Mouse (Mus musculus) midbrain, embryonic 11.5 days (tissue): Measurements from ENCODE around the gene Def6. TPM values are rescaled to one million over a fixed set of nuclear protein-coding genes. Genes with fewer than 3 reads are reported as not detected.

ENCODE experiments used
- ATAC-seq: fragments of 200-750 bp; cut with Nextera tagmentation; 2 replicates; pipeline ENCODE4 v1.8.0; 2017; ENCODE audit warnings: moderate TSS enrichment, moderate library complexity; ENCODE audit not compliant: low FRiP score
- DNase-seq: peaks from one replicate; pipeline ENCODE4 v3.0.0; 2015; ENCODE audit warnings: low spot score; ENCODE audit errors: missing footprints
- H3K27ac ChIP-seq: fragments of 300-500 bp; sonication (generic); 2 replicates; pipeline ENCODE4 v1.5.1; 2014; ENCODE audit warnings: low read depth, low read length
- H3K27me3 ChIP-seq: fragments of 300-500 bp; sonication (generic); 2 replicates; pipeline ENCODE4 v1.6.1; 2014; ENCODE audit warnings: mild to moderate bottlenecking, low read length, moderate library complexity, mixed read lengths; ENCODE audit not compliant: control insufficient read depth, insufficient read depth
- H3K36me3 ChIP-seq: fragments of 300-500 bp; sonication (generic); 2 replicates; pipeline ENCODE4 v1.6.1; 2014; ENCODE audit warnings: mild to moderate bottlenecking, low read length, moderate library complexity, mixed read lengths; ENCODE audit not compliant: control insufficient read depth, insufficient read depth
- H3K4me1 ChIP-seq: fragments of 300-500 bp; sonication (generic); 2 replicates; pipeline ENCODE4 v1.6.1; 2014; ENCODE audit warnings: low read length; ENCODE audit not compliant: control insufficient read depth, insufficient read depth
- H3K4me2 ChIP-seq: fragments of 300-500 bp; sonication (generic); 2 replicates; pipeline ENCODE4 v1.6.1; 2014; ENCODE audit warnings: mild to moderate bottlenecking, moderate library complexity
- H3K4me3 ChIP-seq: fragments of 300-500 bp; sonication (generic); 2 replicates; pipeline ENCODE4 v1.5.1; 2014; ENCODE audit warnings: low read depth, low read length
- H3K9ac ChIP-seq: fragments of 300-500 bp; sonication (generic); 2 replicates; pipeline ENCODE4 v1.6.1; 2014; ENCODE audit warnings: low read length
- H3K9me3 ChIP-seq: fragments of 300-500 bp; sonication (generic); 2 replicates; pipeline ENCODE4 v1.6.1; 2016; ENCODE audit warnings: low read length; ENCODE audit not compliant: control insufficient read depth
- WGBS: fragments of 180-500 bp; shearing (Covaris S2); extraction: QIAGEN DNeasy Blood & Tissue Kit; methylation state at CpG from one replicate; pipeline ENCODE4 v1.1.7; 2014; 5-methylcytosine and 5-hydroxymethylcytosine counted together
- polyA plus RNA-seq: library from polyadenylated mRNA; unstranded; fragments of >200 nt; fragmentation: Nextera tagmentation; extraction: Ambion mirVana; gene quantifications from 2 replicates; pipeline ENCODE4 v1.2.1, GENCODE M21; 2014

Gene Def6
- polyA plus RNA-seq, 1 experiment from 2014 or later, result 1.7 TPM

GRCm38 (mm10) chr17:28271537-28272266 is 64.1 kb downstream of the Def6 start:
- no peak overlapping the region for H3K9ac ChIP-seq
- no peak for DNase-seq
- no peak for ATAC-seq
- no peak overlapping the region for H3K4me3 ChIP-seq
- no peaks in the 10 kb centered on the region for H3K27me3 ChIP-seq
- H3K27ac ChIP-seq, result no peak overlapping the region
- no peaks in the 10 kb centered on the region for H3K4me1 ChIP-seq
- H3K9me3 ChIP-seq, result no peaks in the 10 kb centered on the region
- no peaks in the 10 kb centered on the region for H3K36me3 ChIP-seq
- 78% methylated on average over 12 of the region's 12 CpGs for WGBS
- H3K4me2 ChIP-seq, result no peak overlapping the region

GRCm38 (mm10) chr17:28272281-28272680 is 64.7 kb downstream of the Def6 start:
- Histone ChIP-seq H3K9ac (no peak overlapping the region), H3K4me3 (no peak overlapping the region), H3K4me2 (no peak overlapping the region), H3K27ac (no peak overlapping the region), H3K9me3 (no peaks in the 10 kb centered on the region), H3K36me3 (no peaks in the 10 kb centered on the region), H3K27me3 (no peaks in the 10 kb centered on the region), H3K4me1 (no peaks in the 10 kb centered on the region)
- no peak for ATAC-seq
- WGBS, result 88% methylated on average over 9 of the region's 9 CpGs
- no peak for DNase-seq

- no peak overlapping the region for H3K9ac ChIP-seq
- no peaks in the 10 kb centered on the region for H3K27me3 ChIP-seq
- no peak for DNase-seq
- no peaks in the 10 kb centered on the region for H3K9me3 ChIP-seq
- 84% methylated on average over 6 of the region's 6 CpGs for WGBS
- no peak overlapping the region for H3K4me3 ChIP-seq
- ATAC-seq, result no peak
- H3K27ac ChIP-seq, result no peak overlapping the region
- no peaks in the 10 kb centered on the region for H3K36me3 ChIP-seq
- no peak overlapping the region for H3K4me2 ChIP-seq
- H3K4me1 ChIP-seq, result no peaks in the 10 kb centered on the region
Measured at GRCm38 (mm10) chr17:28272837-28273236, 65.3 kb downstream of the Def6 start.

GRCm38 (mm10) chr17:28274739-28275138 is 67.2 kb downstream of the Def6 start:
- 87% methylated on average over 3 of the region's 3 CpGs for WGBS

GRCm38 (mm10) chr17:28277226-28277625 is 69.6 kb downstream of the Def6 start:
- ATAC-seq (no peak), DNase-seq (no peak)
- no peak overlapping the region for H3K4me2 ChIP-seq
- no peaks in the 10 kb centered on the region for H3K27me3 ChIP-seq
- H3K27ac ChIP-seq, result no peak overlapping the region
- whole genome bisulfite sequencing, result 74% methylated on average over 14 of the region's 14 CpGs
- no peaks in the 10 kb centered on the region for H3K36me3 ChIP-seq
- H3K9me3 ChIP-seq, result no peaks in the 10 kb centered on the region
- peaks cover 3% of the 10 kb centered on the region; the same call in 1 of the 2 replicates for H3K4me1 ChIP-seq
- H3K4me3 ChIP-seq, result no peak overlapping the region
- no peak overlapping the region for H3K9ac ChIP-seq

More at GRCm38 (mm10) chr17:28274739-28275138, 67.2 kb downstream of the Def6 start:
- Histone ChIP-seq H3K9ac (no peak overlapping the region), H3K4me1 (no peaks in the 10 kb centered on the region), H3K36me3 (no peaks in the 10 kb centered on the region), H3K27ac (no peak overlapping the region), H3K9me3 (no peaks in the 10 kb centered on the region), H3K27me3 (no peaks in the 10 kb centered on the region), H3K4me2 (no peak overlapping the region), H3K4me3 (no peak overlapping the region)
- no peak for ATAC-seq
- no peak for DNase-seq

- ATAC-seq (no peak), DNase-seq (no peak)
- no peak overlapping the region for H3K4me2 ChIP-seq
- peaks cover 3% of the 10 kb centered on the region; the same call in 1 of the 2 replicates for H3K4me1 ChIP-seq
- H3K36me3 ChIP-seq, result no peaks in the 10 kb centered on the region
- no peak overlapping the region for H3K9ac ChIP-seq
- H3K9me3 ChIP-seq, result no peaks in the 10 kb centered on the region
- H3K4me3 ChIP-seq, result no peak overlapping the region
- H3K27me3 ChIP-seq, result no peaks in the 10 kb centered on the region
- no peak overlapping the region for H3K27ac ChIP-seq
- 72% methylated on average over 10 of the region's 10 CpGs for WGBS
Measured at GRCm38 (mm10) chr17:28277721-28278120, 70.1 kb downstream of the Def6 start.

GRCm38 (mm10) chr17:28278156-28278555 is 70.6 kb downstream of the Def6 start:
- no peak overlapping the region for H3K4me2 ChIP-seq
- ATAC-seq (no peak), DNase-seq (no peak)
- H3K9me3 ChIP-seq, result no peaks in the 10 kb centered on the region
- H3K27ac ChIP-seq, result no peak overlapping the region
- no peaks in the 10 kb centered on the region for H3K36me3 ChIP-seq
- H3K9ac ChIP-seq, result no peak overlapping the region
- H3K27me3 ChIP-seq, result no peaks in the 10 kb centered on the region
- peaks cover 3% of the 10 kb centered on the region; the same call in 1 of the 2 replicates for H3K4me1 ChIP-seq
- WGBS, result 93% methylated on average over 3 of the region's 3 CpGs
- no peak overlapping the region for H3K4me3 ChIP-seq

Other genes starting within 250 kb of the Def6 start
- gene Tcp11, start 127.1 kb upstream of the Def6 start, polyA plus RNA-seq, result 0.70 and 1.0 TPM in 2 replicates
- gene Scube3, start 65.6 kb upstream of the Def6 start, polyA plus RNA-seq, result 10.1 and 10.2 TPM in 2 replicates
- gene Zfp523, start 30.6 kb upstream of the Def6 start, polyA plus RNA-seq, result 24.6 and 30.2 TPM in 2 replicates
- gene Ppard, start 24.9 kb downstream of the Def6 start, polyA plus RNA-seq, result 1.7 and 1.8 TPM in 2 replicates
- gene Fance, start 105.7 kb downstream of the Def6 start, polyA plus RNA-seq, result 18.5 and 19.5 TPM in 2 replicates
- 465 and 471 TPM in 2 replicates for gene Rpl10a, start 120.7 kb downstream of the Def6 start, polyA plus RNA-seq
- 3.5 and 3.7 TPM in 2 replicates for gene Tead3, start 143.0 kb downstream of the Def6 start, polyA plus RNA-seq
- 4.6 and 4.9 TPM in 2 replicates for gene Tulp1, start 157.4 kb downstream of the Def6 start, polyA plus RNA-seq